Mouse (Mus musculus) kidney, adult 11 months (tissue): ENCODE measurements around the gene Wfs1.
"Not testable (repeated sequence)": the region's sequence is repeated elsewhere in the genome, so short reads cannot be mapped to it uniquely, and the experiment has no call there.

Experiments used
- DNase-seq: peaks from one replicate; pipeline ENCODE4 v3.0.0; 2022

Gene Wfs1

DNA sequence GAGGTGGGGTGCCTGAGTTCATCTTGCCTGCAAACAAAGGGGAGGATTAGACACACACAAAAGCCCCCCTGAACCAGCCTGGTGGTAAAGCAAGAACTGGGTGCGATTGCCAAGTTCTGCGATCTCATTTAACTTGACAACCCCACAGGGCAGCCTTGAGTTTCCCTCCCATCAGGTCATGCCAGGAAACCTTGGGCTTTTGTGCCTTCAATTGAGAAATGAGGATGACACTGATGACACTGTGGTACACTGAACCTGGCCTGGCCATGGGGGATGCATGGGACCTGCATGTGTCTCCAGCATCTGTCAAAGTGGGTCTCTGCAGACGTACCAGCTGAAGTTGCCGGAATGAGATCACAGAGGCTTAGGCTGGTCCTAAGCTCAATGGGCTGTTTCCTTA is 6.7 kb downstream of the Wfs1 start:
- DNase-seq = no peak

DNA sequence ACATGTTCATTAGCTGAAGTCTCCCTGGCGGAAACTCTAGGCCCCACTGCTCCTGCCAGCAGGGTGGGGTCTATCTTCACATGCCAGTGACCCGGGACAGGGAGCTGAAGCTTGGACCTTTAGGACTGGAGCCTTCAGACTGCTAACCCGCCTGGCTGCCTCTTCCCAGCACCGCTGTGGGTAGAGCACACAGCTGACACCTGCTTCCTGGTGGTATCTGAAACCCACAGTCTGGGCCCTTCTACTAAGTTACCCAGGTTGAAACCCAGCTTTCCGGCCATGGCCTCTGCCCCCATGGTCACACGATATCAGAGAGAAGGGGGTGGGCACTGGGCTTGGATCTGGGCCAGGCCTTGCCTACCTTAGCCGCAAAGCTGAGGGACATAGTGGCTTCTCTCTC is 9.4 kb downstream of the Wfs1 start:
- DNase-seq = no peak

DNA sequence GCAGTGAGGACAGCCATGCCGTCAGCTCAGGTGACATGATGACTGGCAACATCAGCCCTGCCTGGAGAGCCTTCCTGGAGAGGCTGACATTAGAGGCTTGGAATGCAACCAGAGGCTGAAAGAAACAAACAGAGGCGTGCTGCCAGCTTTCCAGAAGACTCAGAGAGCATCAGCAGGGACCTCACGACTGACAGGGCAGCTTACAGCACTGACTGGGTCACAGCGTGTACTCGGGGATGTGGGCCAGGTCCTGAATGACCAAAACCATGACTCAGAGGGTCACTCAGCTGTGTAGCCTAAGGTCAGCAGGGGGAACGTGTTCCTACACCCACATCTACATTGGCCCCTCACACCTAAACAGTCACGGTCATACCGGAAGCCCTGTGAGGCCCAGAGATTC is 10.0 kb downstream of the Wfs1 start:
- DNase-seq = no peak

DNA sequence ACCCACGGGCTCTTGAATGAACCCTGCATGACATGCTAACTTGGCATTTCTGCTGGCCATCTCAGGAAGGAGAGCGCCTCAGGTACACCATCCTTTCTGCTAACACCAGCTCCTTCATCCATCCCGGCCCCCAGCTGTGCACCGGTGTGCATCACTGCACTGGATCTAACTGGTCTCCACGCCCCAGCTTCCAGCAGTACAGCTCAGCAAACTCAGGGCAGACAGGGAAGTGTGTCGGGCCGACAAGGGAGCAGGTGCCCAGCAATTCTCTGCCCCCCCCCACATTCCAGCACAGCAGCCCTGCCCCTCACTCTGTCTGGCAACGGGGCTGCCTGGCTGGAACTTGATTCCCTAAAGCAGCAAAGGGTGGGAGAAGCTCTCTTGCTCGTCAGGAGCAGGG is 11.2 kb downstream of the Wfs1 start:
- DNase-seq = no peak

DNA sequence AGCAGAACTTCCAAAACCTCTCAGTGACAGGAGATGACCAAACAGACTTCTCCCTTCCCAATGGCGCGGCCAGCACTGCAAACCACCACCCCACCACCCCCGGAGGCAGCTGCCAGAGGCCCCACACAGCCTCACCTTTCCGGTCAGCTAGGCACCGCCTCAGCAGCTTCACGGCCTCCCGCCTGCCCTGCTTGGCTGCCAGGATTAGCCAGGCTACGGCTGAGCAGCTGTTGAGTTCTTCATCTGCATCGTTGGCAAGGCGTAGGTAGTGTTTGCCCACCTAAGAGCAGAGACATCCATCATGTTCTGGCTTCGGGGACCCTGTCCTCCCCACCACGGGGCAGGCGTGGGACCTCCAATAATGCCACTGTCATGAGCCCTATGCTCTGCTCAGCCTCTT is 13.7 kb downstream of the Wfs1 start:
- DNase-seq = no peak

DNA sequence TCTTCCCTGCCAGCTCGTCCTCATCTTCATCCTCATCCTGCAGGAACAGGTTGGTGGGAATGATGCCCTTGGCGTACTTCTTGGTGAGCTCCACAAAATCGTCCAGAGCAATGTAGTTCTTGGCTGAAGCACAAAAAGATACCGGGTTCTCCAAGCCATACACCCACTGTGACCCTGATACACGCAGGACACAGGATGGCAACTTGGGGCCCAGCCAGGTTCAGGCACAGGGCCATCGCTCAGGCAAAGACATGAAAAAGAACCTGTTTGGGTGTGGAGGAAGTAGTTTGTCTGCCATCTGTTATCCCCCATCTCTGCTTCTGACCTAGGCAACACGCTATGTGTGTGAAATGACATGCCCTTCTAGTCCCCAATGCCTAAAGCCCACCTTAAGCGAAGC is 17.4 kb downstream of the Wfs1 start:
- DNase-seq = no peak

DNA sequence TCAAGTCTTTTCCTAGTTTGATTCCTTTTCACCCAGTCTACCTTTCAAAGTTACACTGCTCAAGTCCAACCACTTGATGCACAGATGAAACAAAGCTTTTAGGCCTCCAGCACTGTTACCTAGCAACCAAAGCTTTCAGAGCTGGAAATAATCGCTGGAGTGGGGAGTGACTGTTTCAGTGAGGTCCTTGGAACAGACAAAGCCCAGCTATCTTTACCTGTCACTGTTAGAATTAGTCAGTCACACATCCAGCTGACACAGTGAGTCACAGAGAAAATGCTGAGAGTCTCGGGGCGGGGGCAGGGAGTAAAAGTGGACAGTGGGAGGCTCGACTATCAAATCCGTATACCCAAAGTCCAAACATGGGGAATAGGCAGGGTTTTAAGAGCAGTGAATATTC is 28.5 kb downstream of the Wfs1 start:
- no peak for DNase-seq

DNA sequence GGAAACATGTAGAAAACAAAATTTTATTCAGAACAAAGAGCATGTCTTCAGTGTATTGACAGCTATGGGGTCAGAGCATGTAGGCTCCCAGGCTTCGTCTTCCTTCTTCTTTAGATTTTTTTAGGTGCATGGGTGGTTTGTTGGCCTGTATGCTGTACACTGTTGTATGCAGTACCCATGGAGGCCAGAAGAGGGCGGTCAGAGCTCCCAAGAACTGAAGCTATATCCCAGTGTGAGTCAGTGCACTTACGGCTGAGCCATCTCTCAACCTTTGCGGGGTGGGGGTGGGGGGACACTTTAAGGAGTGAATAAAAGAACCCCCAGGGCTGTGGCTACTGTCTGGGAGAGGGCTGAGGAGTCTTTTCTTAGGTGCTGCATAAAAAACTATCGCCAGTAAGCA is 30.2 kb downstream of the Wfs1 start:
- DNase-seq = peak; percentile 44

DNA sequence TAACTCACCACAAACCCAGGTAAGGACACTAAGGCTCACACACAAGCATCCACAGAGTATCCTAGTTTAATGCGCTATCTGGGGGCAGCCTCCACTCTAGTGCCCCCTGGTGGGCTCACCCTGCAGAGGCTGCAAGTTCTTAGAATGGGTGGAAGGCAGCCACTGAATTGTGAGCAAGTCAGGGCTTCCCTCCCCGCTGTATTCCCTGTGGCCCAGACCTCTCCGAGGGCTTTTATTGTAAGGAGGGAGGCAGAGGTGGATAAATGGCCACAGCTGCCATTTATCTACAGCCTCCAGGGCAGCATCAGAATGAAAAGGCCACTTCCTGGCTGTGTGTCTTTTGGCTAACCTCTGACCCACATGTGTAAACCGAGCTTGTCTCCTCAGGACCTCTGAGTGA is 33.6 kb downstream of the Wfs1 start:
- DNase-seq = no peak

DNA sequence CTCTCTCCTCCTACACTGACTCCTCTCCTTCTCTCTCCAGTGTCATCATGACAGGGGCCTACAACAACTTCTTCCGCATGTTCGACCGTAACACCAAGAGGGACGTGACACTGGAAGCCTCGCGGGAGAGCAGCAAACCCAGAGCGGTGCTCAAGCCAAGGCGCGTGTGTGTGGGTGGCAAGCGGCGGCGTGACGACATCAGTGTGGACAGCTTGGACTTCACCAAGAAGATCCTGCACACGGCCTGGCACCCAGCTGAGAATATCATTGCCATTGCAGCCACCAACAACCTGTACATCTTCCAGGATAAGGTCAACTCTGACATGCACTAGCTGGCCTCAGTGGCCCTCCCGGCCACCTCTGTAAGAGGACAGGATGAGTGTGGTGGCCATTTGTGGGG is 36.7 kb downstream of the Wfs1 start:
- DNase-seq = no peak

DNA sequence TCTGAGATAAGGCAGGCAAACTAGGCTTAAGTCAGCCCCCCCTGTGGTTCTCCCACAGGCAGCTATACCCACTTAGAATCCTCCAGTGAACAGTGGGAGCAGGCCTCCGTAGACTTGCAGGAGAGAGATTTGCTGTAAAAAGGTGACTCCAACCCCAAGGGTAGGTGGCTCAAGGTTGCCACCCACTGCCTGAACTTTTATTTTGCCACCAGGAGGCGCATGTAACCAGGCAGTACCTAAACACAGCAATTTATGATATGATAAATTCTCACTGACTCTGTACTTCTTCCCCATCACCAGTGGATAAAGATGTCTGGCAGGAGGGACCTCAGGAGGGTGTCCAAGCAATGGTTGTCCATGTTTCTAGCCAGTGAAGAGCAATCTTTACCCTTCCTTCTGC is 38.1 kb downstream of the Wfs1 start:
- DNase-seq = no peak

DNA sequence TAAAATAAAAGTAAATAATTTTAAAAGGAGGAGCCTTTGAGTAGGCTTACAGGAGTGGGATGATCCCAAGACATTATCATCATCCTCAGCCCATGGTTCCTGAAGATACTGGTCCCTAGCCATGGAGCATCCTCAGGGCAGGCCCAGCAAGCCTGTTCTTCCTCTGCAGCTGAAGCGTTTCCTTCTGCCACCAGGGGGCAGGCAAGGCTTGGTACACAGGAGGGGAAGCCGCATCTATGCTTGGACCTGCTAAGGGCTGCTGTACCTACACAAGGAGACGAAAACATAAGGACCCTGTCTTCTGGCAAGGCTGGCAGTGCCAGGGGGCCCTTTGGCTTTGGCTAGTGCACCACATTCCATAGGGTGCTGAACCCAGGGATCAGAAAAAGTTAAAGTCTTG is 40.2 kb downstream of the Wfs1 start:
- peak; percentile 23 for DNase-seq

DNA sequence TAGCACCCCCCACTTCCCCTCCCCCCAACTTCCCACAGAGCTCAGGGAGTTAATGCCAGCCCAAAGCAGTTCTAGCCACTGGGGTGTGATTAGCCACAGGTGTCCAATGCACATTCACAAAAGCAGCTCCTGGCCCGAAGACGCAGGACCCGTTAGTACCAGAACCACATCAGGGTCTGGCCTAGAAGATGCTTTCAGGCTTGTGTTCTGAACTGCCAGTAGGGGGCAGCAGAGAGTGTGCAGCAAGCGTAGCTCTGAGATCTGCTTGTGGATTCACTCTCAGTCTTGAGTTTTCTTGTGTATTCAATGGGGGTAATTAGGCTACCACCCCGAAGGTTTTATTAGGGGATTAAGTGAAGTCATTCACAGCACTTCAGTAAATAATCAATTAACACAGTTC is 42.6 kb downstream of the Wfs1 start:
- DNase-seq = no peak

DNA sequence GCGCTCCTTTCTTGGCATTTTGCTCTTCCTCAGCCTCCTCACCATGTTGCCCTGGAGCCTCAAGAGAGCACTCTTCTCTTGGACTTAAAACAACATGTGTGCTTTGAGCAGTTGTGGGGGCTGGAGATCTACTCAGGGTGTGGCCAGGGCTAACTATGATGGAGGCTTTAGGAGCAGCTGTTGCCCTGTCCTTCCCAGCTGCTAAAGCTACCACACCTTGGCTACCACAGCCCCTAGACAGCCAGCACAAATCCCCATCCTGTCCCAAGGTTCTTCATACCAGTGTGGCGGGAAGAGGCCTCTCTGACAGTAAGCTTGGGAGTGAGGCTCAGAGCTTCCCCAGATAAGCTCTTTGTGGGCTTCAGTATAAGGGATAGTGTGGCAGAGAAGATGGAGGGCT is 43.3 kb downstream of the Wfs1 start:
- DNase-seq = no peak

DNA sequence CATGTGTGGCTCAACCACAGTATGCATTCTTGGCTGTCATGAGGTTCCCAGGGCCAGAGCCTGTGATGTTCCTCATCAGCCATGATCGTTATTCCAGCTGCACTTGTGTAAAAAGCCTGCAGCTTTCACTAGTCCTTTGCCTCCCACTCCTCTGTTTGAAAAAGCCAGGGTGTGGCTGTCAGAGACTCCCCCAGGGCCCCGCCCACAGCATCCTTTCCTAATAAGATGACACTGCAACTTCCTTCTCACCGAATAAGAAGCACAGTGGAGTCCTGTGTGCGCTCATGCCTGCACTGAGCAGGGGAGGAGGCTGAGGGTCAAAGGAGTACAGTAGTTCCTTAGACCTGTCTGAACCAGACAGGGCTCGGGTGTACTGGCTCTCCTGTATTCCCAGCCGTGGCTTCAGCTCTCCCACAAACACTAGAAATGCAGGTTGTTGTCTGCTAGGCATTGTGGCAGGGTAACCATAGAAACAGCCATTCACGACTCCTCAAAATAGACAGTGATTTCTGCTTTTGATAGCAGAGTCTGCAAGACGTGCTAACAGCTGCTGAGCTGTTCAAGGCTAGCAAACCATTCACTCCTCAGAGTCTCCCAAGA is 43.8 kb downstream of the Wfs1 start:
- DNase-seq = no peak

DNA sequence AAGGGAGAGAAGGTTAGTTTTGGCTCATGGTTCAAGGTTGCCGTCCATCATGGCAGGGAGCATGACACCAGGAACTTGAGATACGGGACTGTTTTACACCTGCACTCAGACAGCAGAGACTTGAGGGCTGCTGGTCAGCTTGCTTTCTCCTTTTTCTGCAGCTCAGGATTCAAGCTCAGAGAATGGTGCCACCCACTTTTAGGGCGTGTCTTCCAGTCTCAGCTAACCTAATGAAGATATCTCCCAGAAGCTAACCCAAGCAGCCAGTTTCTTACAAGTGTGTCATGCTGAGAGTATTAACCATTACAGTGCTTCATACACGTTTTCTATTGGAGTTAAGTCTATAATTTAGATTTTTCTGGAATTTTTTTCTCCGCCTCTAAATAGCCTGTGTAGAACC is 44.5 kb downstream of the Wfs1 start:
- DNase-seq = no peak

DNA sequence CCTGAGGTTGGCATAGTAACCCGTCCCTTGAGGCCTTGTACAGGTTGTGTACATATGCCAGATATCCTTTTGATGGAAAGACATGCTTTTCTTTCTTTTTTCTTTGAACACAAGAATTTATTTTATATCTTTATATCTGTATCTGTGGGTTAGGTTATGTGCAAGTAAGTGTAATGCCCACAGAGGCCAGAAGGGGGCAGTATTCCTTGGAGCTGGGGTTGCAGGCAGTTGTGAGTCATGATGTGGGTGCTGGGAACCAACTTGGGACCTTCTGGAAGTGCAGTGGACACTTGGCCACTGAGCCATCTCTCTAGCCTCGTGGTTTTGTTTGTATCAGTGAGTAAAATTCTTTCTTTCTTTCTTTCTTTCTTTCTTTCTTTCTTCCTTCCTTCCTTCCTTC is 46.6 kb downstream of the Wfs1 start:
- DNase-seq = no peak

DNA sequence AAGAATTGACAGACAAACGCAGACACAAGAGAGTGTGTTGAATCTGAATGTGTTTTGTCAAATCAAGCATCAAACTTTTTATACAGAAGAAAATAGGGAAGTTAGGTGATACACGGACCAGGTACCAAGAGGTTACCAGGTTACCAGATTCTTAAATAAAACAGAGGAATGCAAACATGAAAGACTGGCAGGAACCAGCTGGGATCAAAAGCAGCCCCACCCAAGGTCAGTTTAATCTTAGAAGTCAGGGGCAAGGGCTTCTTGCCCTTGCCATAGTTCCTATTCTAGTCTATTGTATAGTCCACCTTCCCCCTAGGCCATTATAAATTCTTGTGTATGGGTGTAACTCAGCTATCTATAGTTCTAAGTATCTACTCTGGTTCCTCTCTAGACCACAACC is 50.0 kb downstream of the Wfs1 start:
- not testable (repeated sequence) for DNase-seq

DNA sequence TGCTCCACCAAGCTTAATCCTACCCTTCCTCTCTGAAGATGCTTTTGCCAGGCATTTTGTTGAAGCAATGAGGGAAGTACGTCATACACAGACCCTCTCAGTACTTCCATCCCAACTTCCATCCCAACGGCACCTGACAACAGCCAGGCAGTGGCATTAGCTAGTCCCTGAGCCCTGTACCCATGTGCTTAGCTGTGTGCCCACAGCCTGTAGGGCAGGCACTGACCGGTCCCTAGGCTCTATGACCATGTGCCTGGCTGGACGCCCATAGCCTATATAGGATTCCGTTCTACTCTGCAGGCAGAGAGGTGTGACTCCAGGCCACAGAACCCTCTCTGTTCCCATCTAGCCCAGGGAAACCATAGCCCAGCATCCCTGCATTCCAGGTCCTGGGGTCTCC is 51.0 kb downstream of the Wfs1 start:
- DNase-seq = no peak

DNA sequence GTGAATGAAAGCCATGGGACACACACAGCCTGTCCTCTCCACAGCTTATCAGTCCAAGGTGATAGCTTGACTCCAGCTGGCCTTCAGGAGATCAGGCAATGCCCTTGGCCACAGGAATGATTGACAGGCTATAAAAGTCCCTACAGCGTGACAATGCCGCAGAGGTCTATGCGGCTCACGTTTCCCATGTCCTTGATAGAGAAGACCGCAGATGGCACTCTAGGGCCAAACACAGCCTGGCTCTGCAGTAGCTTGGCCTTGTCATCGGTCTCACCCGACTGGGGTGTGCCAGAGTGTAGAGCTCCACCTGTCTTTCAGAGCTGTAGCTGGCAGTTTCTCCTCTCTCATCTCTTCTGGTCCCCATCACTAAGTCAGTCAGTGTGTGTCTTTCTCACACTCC is 52.5 kb downstream of the Wfs1 start:
- DNase-seq = no peak

DNA sequence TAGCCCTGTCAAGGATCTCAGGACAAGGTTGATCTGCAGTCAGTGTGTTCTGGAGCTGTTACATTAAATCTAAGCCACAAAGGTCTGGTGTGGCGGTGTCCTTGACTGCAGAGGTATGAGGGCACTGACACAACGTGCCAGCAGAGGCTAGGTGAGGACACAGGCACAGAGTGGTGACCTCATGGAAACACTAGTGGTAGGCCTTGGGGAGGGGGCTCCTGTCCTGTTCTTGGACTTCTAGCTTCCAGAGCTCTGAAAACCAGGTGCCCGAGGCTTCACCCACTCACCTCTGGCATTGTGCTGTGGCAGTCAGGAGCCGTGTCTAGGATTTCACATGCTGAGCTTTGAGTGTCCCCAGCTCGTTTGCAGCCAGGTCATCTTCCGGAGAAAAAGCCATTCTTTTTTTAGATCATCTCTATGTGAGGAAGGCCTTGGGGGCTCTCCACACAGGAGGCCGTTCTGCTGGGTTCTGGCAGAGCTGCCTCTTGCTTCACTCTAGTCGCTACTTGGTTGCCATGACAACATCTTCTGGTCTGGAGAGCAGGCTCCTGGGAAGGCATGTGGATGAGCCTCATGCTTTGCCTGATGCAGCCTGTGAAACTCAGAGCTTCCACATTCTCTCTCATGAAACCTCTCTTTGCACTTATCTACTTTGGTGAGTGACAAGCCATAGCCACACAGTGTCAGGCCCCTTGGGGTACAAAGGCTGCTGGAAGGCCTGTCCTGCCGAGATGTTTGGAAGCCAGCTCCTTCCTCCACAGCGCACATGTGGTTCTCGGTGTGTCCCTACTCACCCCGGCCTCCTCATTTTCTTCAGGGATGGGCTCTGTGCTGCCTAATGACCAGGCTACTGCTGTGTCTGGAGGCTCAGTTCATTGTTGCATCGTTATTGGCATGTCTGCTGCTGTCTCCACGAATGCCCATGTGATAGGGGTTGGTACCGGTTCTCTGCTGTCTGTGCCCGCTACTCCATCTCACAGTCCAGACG is 53.2 kb downstream of the Wfs1 start:
- DNase-seq = no peak

DNA sequence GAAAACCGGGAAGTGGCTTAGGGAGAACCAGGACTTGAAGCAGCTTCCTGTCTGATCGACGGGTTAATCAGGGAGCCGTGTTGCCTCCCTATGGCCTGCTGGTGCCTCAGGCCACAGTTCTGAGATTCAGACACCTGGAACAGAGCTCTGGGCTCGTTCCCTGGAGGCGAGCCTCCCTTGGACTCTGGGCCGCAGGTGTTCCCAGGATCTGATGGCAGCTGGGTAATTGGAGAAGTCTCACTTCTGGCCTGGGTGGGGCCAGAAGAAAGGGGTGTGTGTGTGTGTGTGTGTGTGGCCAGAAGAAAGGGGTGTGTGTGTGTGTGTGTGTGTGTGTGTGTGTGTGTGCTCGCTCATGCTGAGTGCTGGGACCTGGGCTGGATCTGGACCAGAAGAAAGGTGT is 55.6 kb downstream of the Wfs1 start:
- DNase-seq = no peak

DNA sequence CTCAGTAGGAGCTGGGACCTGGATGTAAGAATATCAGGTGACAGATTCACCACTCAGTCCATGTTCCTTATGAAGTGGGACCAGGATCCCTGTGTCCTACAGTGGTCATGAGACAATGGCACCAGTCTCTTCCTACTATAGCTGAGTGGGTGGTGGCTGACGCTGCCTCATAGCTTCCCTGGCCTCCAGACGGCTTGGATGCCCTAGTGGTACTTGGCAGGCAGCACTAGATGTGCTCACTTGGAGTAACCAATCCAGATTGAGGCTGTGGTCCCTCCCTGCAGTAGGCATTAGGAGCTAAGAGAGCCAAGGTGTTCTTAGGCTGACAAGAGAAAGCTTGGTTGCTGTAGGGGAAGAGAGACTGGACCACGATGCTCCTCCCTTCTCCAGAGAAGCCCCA is 59.6 kb downstream of the Wfs1 start:
- no peak for DNase-seq

DNA sequence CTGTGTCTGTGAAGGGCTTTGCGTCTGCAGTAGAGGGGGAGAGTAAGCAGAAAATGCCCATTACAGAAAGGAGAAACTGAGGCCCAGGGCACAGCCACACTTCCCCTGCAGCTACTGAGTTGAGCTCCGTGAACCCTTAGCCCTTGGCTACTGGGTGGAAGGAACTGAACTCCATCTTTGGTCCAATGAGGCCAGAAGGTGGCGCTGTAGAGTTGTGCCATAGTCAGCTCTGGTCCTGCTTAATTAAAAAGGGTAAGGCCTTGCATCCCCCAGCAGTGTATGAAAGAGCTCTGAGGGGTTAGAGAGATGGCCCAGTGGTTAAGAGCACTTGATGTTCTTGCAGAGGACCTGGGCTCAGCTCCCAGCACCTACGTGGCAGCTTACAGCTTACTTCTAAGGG is 60.3 kb downstream of the Wfs1 start:
- no peak for DNase-seq
